Mouse (Mus musculus): ENCODE results near the gene Blvra. TPM values are rescaled to one million over a fixed set of nuclear protein-coding genes. Genes with fewer than 3 reads are reported as not detected.

The Blvra gene
- total RNA-seq, 2 experiments from 2014 or later, result 11.7 to 12.3 TPM

- intact Hi-C loops (cut with DNase I), result no loop called here
- no peak for DNase-seq
- H3K27ac ChIP-seq, result peak overlapping the region; percentile 72
- H3K4me3 ChIP-seq, result no peak overlapping the region; the same call in 1 of the 2 replicates
- TF ChIP-seq CTCF (IDR thresholded peaks at IDR 0.05), result peak; percentile 11; the same call in 1 of the 2 replicates
These were observed 69.1 kb downstream of the Blvra start for GRCm38 (mm10) chr2:127139605-127140004.

GRCm38 (mm10) chr2:127140011-127140410, 69.5 kb downstream of the Blvra start:
- no peak overlapping the region for H3K4me3 ChIP-seq
- intact Hi-C loops (cut with DNase I), result no loop called here
- H3K27ac ChIP-seq, result peak overlapping the region; percentile 72
- no peak for DNase-seq
- no peak for TF ChIP-seq CTCF (IDR thresholded peaks at IDR 0.05)

GRCm38 (mm10) chr2:127142031-127142430, 71.6 kb downstream of the Blvra start:
- DNase-seq, result peak; percentile 22
- intact Hi-C loops (cut with DNase I), result no loop called here
- Histone ChIP-seq H3K27ac (peak overlapping the region; percentile 84), H3K4me3 (peak overlapping the region; percentile 89)
- no peak for TF ChIP-seq CTCF (IDR thresholded peaks at IDR 0.05)

GRCm38 (mm10) chr2:127142577-127143157, 72.2 kb downstream of the Blvra start:
- intact Hi-C loops (cut with DNase I), result no loop called here
- H3K4me3 ChIP-seq, result peak overlapping the region; percentile 89
- peak; percentile 36 for DNase-seq
- peak overlapping the region; percentile 84 for H3K27ac ChIP-seq
- no peak for TF ChIP-seq CTCF (IDR thresholded peaks at IDR 0.05)

GRCm38 (mm10) chr2:127143158-127144063, 72.9 kb downstream of the Blvra start, which contains the start of gene Itpripl1:
Gene Itpripl1, minus strand, starts transcription at chr2:127143442.
- Histone ChIP-seq H3K4me3 (peak within 1 kb of the TSS; percentile 89), H3K27ac (peak within 1 kb of the TSS; percentile 84)
- TF ChIP-seq CTCF (IDR thresholded peaks at IDR 0.05), result no peak
- intact Hi-C loops (cut with DNase I), result no loop called here
- peak; percentile 90 for DNase-seq

- DNase-seq, result no peak
- Histone ChIP-seq H3K4me3 (no peak overlapping the region), H3K27ac (no peak overlapping the region)
- intact Hi-C loops (cut with DNase I), result no loop called here
- no peak for TF ChIP-seq CTCF (IDR thresholded peaks at IDR 0.05)
These were observed 75.2 kb downstream of the Blvra start for GRCm38 (mm10) chr2:127145699-127146098.

Small RNAs within 50 kb of the gene (microRNA-seq; reads per million reads assigned to microRNA genes)
- not detected for gene Gm24081

Other genes with a start within 250 kb of the Blvra start
- gene Trpm7, start 194.4 kb upstream of the Blvra start, total RNA-seq (2021), result 10 to 100 TPM; 24.8 to 29.0 TPM
- gene Sppl2a, start 137.4 kb upstream of the Blvra start, total RNA-seq (2021), result 10 to 100 TPM; 61.8 to 68.6 TPM
- gene Ap4e1, start 61.9 kb upstream of the Blvra start, total RNA-seq (2021), result 1 to 10 TPM; 8.3 to 9.1 TPM
- 1 to 10 TPM in 1 of 2 experiments, under 1 TPM in 1; 0.75 to 1.4 TPM for gene Ncaph, start 63.3 kb downstream of the Blvra start, total RNA-seq (2021)
- 1 to 10 TPM; 5.0 to 6.8 TPM for gene Itpripl1, start 72.8 kb downstream of the Blvra start, total RNA-seq (2021)
- under 1 TPM; 0.31 to 0.69 TPM for gene 1810024B03Rik, start 137.6 kb downstream of the Blvra start, total RNA-seq (2021)
- gene Snrnp200, start 137.7 kb downstream of the Blvra start, total RNA-seq (2021), result 10 to 100 TPM; 46.2 to 46.8 TPM
- 10 to 100 TPM; 48.4 to 53.4 TPM for gene Ciao1, start 177.2 kb downstream of the Blvra start, total RNA-seq (2021)
- 10 to 100 TPM; 21.6 to 24.3 TPM for gene Tmem127, start 177.2 kb downstream of the Blvra start, total RNA-seq (2021)
- 100 to 1,000 TPM in 1 of 2 experiments, 10 to 100 TPM in 1; 88.9 to 152 TPM for gene Stard7, start 199.6 kb downstream of the Blvra start, total RNA-seq (2021)

Data from gastrocnemius, adult 2 months (tissue).